Mouse (Mus musculus) liver, postnatal 0 days (tissue): Measurements from ENCODE around the gene Coa5.

Experiments used
- CTCF ChIP-seq: sonication (generic); IDR thresholded peaks from 2 replicates; pipeline ENCODE4 v1.5.1; 2016; ENCODE audit warnings: antibody characterized with exemption, low read depth
- EP300 ChIP-seq: IDR thresholded peaks from 2 replicates; pipeline ENCODE4 v1.6.1; 2016; ENCODE audit warnings: antibody characterized with exemption, low read depth, mild to moderate bottlenecking

DNA sequence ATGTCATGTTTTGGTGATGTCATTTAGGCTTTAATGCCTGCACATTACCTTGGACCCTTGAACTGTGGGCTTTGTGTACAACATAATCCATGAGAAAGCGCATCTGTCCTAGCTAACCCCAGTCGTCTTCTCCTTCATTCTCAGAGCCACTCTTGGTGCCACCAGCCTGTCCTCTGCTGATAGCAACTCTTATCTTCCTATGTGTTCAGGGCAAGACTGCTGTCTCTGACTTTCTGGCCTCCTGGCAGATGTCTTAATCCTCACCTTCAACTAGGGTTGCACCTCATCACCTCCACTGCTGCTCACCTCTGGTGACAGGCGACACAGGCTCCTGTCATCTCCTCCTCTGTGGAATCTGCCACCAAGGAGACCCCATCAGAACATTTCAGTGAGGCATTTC is 6.5 kb upstream of the Coa5 start:
- no peak for TF ChIP-seq CTCF
- peak; percentile 35; the same call in 1 of the 2 replicates for TF ChIP-seq EP300
